Mouse (Mus musculus) CH12F3 (cell line): ENCODE measurements around the gene Oat.

ENCODE experiments used
- in situ Hi-C: fragments of 300-500 bp; cut with MboI; formaldehyde crosslinking; loops from 2 replicates; pipeline ENCODE4 v1.14.3; 2020; ENCODE audit warnings: low sequenced_read_pairs

The Oat gene

GRCm38 (mm10) chr7:132594325-132594724 lies 18.1 kb upstream of the Oat start:
- in situ Hi-C loops, result no loop called here

GRCm38 (mm10) chr7:132593762-132594161 lies 17.6 kb upstream of the Oat start:
- in situ Hi-C loops, result no loop called here

DNA sequence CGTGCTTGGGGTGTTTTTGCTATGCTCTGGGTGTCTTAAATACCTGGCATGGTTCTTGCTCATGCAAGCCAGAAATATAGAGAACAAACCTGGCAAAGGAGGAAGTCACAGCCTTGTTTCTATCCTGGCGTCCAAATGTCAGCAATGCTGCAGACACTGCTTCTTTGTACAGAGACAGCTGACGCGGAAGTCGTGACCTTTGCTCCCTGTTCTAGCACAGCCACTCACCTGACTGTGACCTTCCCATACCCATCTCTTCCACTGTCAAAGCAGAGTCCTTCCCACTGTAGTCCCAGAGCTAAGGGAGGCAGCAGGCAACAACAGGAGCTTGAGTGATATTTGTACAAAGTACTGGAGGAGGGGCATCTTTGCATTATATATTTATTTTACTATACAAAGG lies 13.4 kb upstream of the Oat start:
- in situ Hi-C loops, result no loop called here

DNA sequence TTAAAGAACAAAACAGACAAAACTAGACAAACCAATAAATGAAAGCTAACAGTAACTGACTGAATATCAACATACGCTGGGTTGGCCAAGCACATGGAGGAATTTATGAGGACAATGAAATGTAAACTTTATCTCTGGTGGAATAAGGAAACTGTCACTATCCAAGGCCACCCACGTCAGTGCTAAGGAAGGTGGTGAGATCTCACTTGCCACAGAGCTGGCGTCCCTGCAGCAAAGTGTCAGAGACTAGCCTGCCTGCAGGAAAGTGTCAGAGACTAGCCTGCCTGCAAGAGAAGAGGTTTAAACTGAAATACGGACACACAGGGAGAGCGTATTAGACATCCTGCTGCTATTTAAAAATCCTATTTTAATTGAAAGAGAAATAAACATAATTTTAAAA lies 11.0 kb upstream of the Oat start:
- in situ Hi-C loops, result no loop called here

DNA sequence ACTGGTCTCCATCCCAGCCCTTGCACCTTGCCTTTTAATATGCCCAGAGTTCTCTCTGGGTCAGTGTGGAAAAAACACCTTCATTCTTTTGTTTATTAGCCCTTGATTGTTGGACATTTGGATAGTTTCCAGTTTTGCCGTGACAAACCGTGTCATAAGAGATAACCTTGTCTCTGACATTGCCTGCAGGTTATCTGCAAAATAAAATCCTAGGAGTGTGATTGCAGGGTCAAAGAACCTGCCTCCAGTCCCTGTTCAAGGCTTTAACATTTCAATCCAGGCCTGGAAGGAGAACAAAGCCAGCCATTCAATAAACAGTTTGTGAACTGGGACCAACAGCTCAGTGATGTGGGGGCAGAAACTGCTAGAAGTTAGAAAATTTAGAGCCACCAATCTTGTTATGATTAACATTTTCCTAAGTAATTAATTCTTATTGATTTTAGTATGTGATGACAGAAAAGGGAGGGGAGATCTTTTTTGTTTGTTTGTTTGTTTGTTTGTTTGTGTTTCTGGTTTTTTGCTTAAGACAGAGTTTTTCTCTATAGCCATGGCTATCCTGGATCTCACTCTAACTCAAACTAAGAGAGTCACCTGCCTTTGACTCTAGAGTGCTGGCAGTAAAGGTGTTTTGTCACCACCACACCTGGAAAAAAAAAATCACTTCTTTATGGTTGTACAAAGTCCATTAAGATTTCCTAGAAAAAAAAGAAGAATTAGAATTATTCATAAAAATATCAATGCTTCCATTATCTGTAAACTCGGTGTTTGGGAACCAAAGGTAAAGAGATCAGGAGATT lies 9.7 kb upstream of the Oat start:
- in situ Hi-C loops, result no loop called here

GRCm38 (mm10) chr7:132581441-132581840 lies 5.2 kb upstream of the Oat start:
- in situ Hi-C loops, result no loop called here

DNA sequence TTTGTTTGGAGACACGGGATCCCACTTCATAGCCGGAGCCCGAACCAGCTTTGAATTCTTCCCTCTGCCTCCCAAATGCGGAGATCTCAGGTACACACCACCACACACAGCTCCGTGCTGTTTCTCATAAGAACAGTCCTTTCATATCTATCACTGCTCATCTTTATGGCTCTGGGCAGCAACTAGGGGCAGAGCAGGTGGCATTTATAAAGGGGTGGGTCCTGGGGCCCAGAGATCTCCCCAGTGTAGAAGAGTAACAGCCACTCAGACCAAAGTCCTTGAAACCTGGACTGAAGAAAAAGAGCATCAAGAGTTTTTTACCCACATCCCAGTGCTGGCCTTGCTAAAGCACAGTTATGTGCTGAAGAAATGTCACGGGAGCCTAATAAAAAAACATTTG lies 4.3 kb upstream of the Oat start:
- in situ Hi-C loops, result no loop called here

GRCm38 (mm10) chr7:132576891-132577290 lies 693 bp upstream of the Oat start:
- in situ Hi-C loops, result no loop called here

DNA sequence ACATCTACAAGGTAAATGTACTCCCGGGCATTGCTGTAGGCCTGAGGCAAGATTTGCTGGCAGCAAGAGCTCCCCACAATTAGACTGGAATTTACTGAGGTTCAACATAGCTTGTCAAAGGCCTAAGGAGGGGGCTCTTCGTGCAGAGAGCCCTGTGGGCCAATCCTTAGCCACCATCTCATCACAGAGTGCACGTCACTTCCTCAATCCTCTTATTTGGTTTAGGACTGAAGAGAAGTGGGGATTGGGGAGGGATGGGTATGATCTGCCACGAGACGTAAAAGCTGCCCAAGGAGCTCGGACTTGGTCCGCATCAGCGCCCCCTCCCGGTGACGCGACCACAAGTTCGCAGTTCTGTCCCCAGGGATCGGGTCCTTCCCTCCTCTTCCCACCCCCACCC lies 575 bp downstream of the Oat start:
- in situ Hi-C loops, result no loop called here

GRCm38 (mm10) chr7:132574646-132575045 lies 1.6 kb downstream of the Oat start:
- in situ Hi-C loops, result no loop called here

GRCm38 (mm10) chr7:132573205-132573604 lies 3.0 kb downstream of the Oat start:
- in situ Hi-C loops, result no loop called here

DNA sequence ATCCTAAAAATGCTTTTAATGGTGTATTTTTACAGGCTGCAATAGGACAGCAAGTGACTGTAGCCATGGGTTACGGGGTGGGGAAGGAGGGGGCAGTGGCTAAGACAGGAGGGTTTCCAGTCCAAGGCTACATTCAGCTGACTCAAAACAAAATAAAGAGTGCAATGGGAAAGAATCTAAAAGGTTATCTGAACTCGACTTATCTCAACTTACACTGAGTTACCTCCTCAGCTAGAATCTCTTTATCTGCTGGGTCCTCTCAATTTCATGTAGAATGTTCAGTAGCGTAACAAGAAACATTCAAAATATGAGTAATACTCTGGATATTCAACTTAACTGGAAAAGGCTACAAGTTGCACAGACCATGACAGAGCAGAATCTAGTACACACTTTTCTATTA lies 3.5 kb downstream of the Oat start:
- in situ Hi-C loops, result no loop called here

DNA sequence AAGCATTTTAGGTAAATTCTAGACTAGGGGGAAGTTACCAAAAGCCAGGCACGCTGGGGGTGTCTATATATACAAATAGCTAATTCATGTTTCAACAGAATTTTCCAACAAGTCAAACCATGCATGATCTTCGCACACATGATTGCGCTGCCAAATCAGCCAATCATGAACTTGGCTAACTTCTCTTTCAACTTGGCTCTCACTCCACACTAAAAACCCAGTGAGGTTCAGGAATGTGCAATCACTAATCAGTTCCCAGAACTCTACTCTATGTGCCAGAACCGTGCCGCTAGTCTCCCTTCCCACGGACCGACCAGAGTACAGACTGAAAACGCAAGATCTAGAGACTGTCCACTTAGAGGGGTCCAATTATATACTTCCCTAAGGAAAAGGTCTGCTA lies 4.7 kb downstream of the Oat start:
- in situ Hi-C loops, result no loop called here

- in situ Hi-C loops, result no loop called here
Observed at GRCm38 (mm10) chr7:132570071-132570470, 6.1 kb downstream of the Oat start.

DNA sequence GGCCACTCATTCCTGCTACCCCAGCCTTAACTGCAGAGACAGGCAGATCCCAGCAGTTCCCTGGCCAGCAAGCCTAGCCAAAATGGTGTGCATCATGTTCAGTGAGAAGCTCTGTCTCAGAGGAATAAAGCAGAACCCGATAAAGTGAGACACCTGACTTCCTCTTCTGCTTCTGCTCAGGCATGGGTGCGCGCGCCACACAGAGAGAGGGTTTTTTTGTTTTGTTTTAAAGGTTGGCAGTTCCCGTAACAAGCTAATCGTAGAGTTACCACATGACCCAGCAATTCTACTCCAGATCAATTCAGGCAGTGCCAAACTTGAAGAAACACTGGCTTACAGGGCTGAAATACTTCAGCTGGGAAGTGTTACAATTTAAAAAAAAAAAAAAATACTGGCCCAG lies 7.4 kb downstream of the Oat start:
- in situ Hi-C loops, result no loop called here

GRCm38 (mm10) chr7:132565831-132566230 lies 10.4 kb downstream of the Oat start:
- in situ Hi-C loops, result no loop called here

DNA sequence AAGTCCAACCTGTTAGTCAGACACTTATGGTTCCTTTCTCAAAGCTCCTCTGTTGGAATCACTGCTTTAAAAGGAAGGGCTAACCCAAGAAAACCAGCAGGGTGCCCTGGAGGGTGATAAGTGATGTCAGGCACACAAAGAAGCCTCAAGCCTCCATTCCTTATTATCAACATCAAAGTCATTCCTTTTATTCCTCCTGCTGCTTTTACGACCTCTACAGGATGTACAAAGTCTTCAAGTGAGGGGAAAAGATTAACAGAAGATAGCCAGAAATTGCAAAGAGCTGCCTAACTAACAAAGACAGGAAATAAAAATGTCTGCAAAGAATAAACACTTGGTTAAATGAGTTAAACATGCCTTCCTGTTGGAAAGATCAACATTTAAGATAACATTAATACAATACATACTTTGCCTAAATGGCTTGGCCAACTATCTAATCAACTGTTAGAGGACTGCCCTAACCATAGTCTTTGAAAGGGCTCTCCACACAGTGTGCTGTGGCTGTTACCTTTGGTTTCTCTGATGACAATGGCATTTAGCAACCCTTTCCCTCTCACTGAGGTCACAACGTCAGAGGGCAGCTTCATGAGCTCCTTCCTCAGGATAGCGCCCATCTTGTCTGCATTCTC lies 16.9 kb downstream of the Oat start:
- in situ Hi-C loops, result loop anchor here (10.0 kb wide), 1 partner anchor 334 kb away; no protein-coding TSS in a partner anchor

GRCm38 (mm10) chr7:132558141-132558736 lies 18.0 kb downstream of the Oat start:
- in situ Hi-C loops, result loop anchor here (10.0 kb wide), 1 partner anchor 333 kb away; no protein-coding TSS in a partner anchor

GRCm38 (mm10) chr7:132556575-132556974 lies 19.6 kb downstream of the Oat start:
- in situ Hi-C loops, result loop anchor here (10.0 kb wide), 1 partner anchor 332 kb away; no protein-coding TSS in a partner anchor

DNA sequence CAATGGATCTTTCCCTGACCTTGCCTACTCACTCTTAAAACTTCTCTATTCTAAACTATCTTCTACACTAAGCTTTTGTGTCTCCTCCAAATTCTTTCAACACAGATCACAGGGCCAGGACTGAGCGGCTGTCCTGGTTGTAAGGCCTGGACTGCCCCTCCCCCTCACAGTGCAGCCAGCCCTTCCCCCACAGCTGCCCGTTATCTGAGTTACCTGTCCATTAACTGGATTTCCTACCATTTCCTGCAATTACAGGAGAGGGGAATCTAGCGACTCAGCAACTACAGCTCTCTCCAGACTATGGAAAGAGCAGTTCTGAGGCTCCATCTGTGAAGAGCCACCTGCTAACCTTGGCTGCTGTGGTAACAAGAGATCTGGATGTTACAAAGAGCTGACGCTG lies 20.3 kb downstream of the Oat start:
- in situ Hi-C loops, result loop anchor here (10.0 kb wide), 1 partner anchor 331 kb away; no protein-coding TSS in a partner anchor

DNA sequence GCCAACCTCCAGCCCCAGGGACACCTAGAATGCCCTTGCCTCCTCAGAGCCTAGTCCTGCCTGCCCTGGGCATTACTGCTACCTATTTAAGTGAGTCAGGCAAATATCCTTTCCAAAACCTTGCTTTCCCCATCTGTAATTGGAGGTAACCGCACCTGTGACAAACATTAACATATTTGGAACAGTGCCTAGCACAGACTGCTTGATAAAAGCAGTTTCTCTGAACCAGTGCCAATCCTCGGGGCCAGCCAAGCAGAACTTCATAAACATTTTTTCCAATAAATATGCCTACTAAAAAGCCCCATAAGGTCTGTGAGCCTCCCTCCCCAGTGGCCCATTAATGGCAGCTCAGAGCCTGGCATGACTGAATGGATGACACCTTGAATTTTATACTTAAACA lies 22.1 kb downstream of the Oat start:
- in situ Hi-C loops, result loop anchor here (10.0 kb wide), 1 partner anchor 329 kb away; no protein-coding TSS in a partner anchor
